Mouse (Mus musculus) retina, adult 2 months (tissue): Measurements from ENCODE around the gene Fbxo34.
A peak's percentile ranks its signal among the peaks of the same experiment; 100 is the strongest.
"Not testable (repeated sequence)": the region's sequence is repeated elsewhere in the genome, so short reads cannot be mapped to it uniquely, and the experiment has no call there.

ENCODE experiments used
- DNase-seq: peaks from one replicate; pipeline ENCODE4 v3.0.0-alpha.2; 2012; ENCODE audit warnings: low read depth, low spot score

The Fbxo34 gene

DNA sequence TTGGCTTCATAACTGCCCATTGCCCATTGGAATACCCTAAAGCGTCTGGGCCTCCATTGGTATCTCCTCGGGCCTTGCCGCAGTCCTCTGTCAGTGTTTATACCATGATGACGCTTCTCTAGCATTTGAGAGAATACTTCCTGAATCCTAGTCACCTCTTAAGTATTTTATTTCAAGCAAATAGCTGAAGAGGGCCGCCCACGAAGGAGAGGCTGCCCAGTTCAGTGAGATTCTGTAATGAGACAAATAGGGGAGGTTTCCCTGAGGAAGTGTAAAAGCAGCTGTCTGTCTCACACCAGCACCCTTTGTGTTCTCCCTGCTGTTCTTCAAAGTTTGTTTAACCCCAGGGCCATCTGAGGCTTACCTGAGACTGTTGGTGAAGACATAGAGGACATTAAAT is 66.5 kb downstream of the Fbxo34 start:
- no peak for DNase-seq

DNA sequence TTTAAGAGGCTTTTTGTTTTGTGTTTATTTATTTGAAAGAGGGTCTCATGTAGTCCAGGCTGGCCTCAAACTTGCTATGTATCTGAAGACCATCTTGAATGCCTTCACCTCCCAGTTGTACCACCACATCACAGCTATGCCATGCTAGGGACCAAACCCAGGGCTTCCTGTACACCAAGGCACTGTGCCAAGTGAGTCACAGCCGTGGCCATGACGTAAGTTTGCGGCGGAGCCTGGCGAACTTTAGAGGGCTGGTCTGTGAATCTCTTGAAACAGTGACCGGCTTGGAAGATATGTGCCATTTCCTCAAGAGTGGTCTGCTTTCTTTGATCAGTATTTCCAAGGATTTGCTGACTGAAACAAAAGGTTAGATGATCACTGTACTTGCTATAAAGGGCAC is 68.4 kb downstream of the Fbxo34 start:
- DNase-seq = no peak

DNA sequence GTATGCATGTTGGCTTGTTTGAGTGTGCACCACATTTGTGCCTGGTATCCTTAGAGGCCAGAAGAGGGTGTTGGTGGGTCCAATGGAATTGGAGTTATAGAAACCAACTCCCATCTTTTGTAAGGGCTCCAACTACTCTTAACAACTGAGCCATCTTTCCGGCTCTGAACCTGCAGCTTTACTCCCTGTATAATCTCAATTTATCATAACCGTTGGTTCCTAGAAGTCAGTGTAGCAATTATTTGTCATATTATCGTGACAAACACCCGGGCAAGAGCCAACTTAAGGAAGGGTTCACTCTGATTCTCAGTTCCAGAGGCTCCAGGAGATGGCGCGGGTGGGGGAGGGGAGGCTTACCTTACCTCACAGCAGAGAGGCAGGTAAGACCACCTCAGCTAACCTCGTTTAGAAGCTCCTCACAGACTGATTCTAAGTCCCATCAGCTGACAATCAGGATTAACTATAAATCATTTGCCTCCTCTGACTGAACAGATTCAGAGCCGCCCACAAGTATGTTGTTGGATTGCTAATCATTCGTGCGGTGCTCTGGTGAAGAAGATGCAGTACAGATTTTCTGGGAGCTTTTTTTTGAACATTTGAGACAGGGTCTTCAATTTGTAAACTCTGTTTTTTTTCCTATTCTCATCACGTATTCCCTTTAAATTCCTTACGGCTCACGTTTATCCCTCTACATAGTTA is 70.7 kb downstream of the Fbxo34 start:
- no peak for DNase-seq

DNA sequence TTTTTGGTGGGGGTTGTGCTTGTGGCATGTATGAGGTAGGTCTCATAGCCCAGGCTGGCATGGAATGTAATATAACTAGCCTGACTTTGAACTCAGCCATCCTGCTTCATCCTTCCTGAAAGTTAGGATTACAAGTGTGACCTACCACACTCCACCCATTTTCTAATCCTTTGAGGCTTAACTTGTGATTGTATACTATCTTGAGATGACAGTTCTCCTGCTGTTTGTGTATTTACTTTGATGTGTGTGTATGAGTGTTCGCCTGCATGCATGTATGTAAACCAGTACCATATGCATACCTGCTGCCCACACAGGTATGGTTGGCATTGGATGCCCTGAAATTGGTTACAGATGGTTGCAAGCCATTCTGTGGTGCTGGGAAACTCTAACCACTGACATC is 71.4 kb downstream of the Fbxo34 start:
- DNase-seq = no peak

DNA sequence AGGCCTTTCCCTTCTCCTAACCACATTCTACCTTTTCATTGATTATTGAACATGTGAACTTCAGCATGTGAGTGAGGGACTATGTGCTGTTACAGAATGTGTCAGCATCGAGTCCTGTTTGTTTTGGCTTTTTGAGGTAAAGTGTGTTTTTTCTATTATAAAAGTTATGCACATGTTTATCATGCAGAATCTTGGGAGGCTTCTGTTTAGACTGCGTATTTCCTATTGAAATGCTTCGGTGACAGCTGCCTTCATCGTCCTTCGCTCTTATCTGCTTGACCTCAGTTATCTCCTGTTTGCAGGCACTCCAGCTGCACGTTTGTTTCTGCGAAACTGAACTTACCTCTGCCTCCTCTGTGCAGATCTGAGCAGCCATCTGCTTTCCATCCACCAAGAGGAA is 72.1 kb downstream of the Fbxo34 start:
- DNase-seq = no peak

DNA sequence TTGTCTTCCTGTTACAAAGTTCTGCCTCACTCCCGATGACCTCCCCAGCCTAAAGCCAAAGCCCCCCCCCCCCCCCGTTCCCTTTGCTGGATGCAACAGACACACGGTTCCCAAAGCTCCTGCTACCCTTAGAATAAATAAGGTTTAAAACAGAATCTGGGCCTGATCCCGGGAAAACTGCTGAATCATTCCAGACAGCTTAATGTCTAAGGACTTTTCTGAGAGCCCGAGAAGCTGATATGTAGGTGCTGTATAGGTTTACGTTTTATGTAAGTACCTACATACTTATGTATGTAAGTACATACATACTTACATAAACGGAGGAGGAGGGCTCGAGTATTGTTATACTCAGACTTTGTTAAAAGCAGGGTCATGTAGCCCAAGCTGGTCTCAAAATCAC is 75.2 kb downstream of the Fbxo34 start:
- no peak for DNase-seq

DNA sequence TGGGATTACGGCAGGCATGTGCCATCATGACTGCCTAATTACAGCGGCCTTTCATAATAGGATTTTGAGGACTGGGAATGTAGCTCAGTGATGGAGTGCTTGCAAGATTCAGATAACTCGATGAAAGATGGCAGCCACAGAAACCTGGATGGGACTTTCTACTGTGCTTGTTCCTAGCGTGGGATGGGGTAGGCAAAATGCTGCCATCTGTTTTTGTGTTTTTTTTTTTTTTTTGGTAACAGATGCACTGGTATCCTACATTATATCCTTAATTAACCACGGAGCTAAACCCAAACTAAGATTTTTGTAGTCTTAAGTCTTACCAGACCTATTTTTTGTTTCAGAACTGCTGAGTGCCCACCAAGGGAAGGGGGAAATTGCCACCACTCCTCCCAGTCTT is 75.6 kb downstream of the Fbxo34 start:
- DNase-seq = no peak

DNA sequence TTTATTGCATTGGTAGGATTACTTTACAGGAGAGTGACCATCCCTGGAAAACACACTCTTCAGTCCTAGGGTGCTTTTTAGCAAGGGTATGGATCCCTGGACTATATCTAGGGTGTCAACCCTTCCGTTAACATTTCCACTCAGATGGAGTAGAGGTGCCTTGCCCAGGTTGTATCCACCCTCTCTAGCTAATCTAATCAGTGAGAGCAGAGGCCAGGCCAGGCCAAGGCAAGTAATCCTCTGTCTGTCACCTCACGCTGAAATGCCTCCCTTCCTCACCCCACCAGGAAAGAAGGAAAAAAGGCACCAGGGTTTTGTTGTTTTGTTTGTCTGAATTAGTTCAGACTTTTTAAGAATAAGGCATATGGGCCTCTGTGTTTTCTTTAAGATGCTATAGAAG is 77.6 kb downstream of the Fbxo34 start:
- DNase-seq = no peak

DNA sequence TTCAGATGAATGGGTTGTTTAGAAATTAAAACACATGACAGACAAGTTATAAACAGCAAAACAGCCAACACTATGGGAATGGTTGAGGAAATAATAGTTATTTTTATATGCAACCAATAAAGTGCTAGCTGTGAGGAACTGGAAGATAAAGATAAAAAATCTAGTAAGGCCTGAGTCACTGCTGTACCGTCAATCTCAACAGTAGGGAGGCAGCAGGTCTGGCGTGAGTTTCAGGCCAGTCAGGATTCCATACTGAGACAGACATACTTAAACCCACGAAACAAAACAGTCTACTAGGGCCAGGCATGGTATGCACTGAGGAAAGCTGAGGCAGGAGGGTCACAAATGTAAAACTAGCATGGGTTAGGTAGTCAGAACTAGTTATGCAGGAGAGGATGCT is 78.1 kb downstream of the Fbxo34 start:
- DNase-seq = no peak

DNA sequence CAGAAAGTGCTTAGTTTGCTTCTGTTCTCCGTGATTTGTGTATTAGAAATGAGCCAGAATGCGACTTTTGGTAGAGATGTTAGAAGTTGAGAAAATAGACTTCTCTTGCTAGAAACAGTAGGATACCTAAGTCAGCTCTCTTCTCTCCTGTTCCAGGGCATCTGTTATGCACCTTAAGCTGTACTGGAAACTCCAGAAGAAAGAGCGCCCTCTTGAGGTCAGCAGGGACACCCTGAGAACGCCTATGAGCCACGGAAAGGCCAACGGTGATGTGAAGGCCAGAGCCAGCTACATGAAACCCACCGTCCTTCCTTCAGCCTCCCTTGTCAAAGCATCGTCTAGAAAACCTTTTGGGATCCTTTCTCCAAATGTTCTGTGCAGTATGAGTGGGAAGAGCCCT is 78.8 kb downstream of the Fbxo34 start:
- DNase-seq = peak; percentile 47

DNA sequence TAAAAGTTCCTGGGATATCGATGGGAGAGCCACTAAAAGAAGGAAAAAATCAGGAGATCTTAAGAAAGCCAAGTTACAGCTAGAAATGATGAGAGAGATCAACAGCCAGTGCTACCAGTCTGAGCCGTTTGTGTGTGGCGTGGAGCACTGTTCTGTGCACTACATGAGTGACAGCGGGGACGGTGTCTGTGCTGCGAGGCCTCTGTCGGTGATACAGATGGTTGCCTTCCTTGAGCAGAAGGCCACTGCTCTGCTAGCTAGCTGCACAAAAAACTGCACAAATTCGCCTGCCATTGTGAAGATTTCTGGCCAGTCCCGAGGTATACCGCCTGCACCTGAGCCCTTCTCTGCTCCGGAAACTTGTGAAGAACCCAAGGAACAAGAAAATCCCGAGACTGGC is 79.4 kb downstream of the Fbxo34 start:
- not testable (repeated sequence) for DNase-seq

DNA sequence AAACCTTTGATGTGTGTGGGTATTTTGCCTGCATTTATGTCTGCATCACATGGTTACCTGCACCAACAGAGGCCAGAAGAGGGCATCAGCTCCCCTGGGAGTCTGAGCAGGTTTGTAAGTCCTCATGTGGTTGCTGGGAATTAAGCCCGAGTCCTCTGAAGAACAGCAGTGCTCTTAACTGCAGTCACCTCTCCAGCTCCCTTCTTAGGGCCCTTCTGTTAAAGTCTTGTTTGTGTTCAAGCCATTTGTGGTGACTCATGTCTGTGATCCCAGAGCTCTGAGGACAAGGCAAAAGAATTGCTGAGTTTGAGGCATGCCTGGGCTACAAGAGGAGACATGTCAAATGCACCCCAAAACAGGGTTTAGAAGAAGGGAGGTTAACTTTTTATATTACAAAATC is 82.3 kb downstream of the Fbxo34 start:
- no peak for DNase-seq

DNA sequence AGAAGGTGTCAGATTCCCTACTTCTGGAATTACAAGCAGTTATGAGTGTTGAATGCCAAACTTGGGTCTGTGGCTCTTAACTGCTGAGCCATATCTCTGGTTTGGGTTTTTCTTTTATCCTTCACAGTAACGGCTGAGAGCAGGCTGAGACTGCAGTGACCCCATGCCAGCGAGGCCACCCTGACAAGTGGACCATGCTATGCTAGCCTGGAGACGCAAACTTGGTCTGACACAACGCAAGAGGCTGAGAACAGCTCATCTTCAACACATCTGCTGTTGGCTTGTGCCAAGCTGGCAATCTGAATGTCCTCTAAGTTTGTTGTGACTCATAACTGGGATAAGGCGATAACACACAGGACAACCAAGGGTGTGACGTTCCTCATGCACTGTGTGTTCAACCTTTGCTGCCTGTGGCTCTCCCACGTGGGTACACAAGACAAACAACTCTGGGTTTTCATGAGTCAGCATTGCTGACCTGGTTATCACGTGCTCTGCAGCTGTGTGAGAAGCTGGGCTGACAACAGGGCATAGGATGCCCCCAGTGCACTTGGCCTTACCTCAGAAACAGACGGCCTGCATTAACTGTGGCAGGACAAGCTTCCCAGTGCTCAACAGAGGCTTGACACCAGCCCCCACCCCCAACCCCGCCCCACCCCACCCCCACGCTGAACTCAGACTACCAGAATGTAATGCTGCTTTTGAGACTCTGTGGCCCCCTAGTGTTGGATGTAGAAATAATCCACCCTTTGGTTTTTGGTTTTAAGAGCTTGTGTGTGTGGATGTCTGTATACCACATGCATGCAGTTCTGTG is 83.3 kb downstream of the Fbxo34 start:
- peak; percentile 42 for DNase-seq

DNA sequence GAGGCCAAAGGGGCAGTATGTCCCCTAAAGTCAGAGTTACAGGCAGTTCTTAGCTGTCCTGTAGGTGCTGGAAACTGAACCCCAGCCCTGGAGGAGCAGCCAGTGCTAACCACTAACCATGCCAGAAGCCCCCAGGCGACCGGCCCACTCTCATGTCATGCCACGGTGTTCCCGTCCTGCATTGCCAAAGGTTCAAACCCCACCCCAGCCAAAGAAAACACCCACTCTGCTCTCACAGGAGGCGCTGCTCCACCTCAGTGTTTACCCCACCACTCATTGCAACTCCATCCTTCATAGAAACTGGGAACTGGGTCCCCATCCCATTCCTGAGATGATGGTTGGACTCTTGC is 83.9 kb downstream of the Fbxo34 start:
- no peak for DNase-seq

DNA sequence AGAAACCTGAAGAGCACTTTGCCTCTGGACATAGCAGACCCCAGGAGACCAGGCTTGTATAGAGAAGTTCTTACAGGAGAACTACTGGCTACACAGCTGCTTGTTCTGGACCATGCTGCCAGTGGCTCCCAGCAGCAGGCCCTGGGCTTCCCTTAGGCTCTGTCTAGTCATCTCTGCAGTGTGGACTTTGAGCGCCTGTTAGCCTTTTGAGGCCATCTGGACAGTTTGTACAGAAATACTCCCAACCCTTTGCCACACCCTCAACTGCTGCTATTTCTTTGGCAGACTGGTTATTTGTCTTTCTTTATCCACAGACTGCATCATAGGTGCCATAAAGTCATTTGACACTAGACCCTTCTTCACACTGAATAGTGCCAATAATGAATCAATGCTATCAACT is 84.9 kb downstream of the Fbxo34 start:
- DNase-seq = no peak

DNA sequence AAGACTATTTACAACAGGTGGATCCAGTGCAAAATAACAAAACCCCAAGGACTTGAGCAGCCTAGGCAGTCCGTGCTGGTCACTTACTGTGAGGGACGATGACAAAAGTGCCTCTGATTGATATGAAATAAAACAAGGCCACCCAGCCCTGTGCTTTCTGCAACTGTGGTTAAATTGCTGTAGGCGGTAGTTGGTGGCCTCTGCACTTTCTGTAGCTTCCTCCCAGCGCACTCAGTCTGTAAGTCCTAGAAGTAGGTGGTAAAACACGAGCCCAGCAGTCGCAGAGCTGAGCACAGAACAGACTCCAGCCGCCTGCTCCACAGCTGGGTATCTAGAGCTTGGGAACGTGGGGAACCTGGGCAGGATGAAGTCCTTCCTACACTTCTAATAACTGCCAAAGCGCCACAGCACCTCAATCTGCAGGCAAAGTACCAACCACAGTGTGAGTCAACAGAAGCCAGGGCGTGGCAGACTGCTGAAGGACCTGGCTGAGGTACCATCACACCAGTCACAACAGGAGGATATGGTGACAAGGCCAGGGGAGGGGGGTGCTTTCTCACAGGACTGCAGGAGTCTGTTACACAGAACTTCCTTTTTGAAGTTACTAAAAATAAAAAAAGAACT is 91.2 kb downstream of the Fbxo34 start:
- DNase-seq = no peak

DNA sequence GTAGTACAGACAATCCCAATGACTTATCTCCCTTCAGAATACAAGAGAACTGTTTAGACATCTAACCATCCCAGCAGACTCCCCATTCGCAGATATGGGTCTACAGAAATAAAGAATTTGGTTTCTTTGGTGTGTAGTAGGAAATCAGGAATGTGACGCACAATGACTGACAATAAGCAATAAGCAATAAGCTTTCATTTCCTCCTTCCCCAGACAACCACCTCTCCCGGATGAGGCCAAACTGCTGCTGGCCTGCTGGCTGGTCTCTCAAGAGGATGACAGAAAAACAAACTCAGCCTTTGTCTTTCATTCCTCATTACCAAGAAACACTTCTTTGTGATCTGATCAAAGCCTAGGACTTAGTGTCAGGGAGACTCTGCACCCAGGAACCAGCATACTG is 92.1 kb downstream of the Fbxo34 start:
- no peak for DNase-seq

DNA sequence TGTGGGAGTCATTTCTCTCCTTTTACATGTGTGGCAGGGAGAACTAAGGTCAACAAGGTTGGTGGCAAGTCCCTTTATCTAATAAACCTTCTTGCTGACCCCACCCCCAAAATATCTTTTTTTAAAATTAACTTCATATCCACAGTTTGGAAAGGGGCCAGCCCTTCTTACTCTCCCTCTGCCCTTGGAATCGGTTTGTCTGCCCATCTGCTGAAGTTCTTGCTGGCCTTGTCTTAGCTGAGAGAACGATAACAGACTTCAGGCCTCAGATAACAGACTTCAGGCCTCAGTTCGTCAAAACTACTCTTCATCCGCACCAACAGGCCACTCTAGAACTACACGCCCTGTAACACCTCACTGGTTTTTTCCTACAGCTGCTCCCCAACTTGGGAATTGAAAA is 94.1 kb downstream of the Fbxo34 start:
- no peak for DNase-seq

DNA sequence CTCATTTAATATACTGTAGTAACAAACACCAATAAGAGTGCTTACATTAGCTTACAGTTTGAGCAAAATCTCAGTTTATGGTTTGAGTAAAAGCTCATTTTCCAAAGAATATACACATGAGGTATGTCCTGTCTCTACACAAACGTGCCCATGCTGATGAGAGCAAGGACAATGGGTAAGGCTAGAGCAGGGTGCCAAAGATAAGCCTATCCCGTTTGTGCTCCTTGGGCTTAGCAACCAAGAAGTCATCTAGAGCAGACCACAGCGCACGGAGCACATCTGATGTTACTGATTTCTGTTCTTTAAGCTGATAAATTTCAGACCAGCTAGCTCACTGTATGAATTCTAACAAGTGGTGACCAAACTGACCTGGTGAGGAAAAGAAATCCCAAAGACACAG is 94.7 kb downstream of the Fbxo34 start:
- DNase-seq = no peak

DNA sequence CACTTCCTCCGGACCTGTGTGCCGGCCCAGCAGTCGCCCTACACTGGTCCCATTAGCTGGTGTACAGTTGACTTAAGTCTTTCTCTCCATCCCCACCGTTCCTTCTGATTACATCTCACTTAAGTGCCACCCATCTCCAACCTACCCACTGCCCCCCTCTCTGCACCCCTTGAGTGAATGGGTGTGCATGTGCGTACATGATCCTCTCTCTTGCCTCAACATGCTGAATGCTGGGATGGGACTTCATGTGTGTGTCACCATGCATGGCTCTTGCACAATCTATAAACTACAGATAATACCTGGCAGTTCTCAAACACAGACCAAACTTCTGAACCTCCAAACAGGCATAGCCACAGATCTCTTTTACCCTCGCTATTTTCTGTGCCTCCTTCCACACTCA is 101.4 kb downstream of the Fbxo34 start:
- no peak for DNase-seq

DNA sequence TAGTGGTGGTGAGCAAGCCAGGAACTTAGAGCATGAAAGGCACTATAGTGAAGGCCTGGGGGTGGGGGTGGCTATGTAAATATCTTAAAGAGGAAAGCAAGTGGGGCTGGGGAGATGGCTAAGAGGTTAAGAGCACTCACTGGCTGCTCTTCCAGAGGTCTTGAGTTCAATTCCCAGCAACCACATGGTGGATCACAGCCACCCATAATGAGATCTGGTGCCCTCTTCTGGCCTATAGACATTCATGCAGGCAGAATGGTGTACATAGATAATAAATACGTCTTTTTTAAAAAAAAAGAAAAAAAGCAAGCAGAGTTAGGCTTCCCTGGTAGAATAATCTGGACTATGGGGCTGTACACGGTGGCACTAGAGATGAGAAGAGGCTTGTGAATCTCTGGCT is 103.2 kb downstream of the Fbxo34 start:
- no peak for DNase-seq

DNA sequence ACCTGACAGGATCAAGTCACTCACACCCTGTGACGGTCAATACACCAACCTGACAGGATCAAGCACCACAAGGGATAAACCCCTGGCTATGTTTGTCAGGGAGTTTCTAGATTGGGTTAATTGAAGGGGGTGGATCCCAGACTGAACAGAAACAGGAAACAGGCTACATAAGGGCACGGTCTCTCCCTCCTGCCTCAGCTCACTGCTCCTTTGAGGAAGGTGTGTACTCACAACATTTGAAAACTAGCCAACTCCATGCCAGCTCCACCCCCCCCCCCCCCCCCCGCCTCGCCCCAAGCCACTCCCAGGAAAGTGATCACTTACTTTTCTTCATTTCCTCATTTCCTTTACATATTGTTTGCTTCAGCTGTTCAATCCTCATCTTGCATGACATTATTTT is 104.0 kb downstream of the Fbxo34 start:
- DNase-seq = no peak

DNA sequence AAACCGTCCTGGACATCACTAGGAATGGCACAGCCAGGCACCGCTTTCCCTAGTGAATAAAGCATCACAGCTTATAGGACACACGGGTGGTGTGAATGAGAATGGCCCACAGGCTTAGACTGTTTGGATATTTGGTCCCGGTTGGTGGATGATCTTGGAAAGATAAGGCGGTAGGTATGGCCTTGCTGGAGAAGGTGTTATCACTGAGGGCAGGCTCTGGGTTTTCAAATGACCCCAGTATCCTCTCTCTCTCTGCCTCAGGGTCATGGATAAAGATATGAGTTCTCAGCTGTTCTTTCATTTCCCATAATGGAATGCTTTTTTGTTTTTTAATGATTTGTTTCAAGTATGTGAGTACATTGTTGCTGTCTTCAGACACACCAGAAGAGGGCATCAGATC is 105.0 kb downstream of the Fbxo34 start:
- no peak for DNase-seq
